Mouse (Mus musculus) thymus, postnatal 0 days (tissue): ENCODE results near the gene Art3. TPM values are rescaled to one million over a fixed set of nuclear protein-coding genes. Genes with fewer than 3 reads are reported as not detected.

Experiments
- DNase-seq: peaks from one replicate; pipeline ENCODE4 v3.0.0-alpha.2; 2015; ENCODE audit warnings: low spot score
- polyA plus RNA-seq: library from polyadenylated mRNA; unstranded; fragments of >200 nt; fragmentation: Nextera tagmentation; extraction: Ambion mirVana; gene quantifications from 2 replicates; pipeline ENCODE4 v1.2.1, GENCODE M21; 2015

The Art3 gene
- polyA plus RNA-seq, 1 experiment from 2014 or later: 6.5 TPM

DNA sequence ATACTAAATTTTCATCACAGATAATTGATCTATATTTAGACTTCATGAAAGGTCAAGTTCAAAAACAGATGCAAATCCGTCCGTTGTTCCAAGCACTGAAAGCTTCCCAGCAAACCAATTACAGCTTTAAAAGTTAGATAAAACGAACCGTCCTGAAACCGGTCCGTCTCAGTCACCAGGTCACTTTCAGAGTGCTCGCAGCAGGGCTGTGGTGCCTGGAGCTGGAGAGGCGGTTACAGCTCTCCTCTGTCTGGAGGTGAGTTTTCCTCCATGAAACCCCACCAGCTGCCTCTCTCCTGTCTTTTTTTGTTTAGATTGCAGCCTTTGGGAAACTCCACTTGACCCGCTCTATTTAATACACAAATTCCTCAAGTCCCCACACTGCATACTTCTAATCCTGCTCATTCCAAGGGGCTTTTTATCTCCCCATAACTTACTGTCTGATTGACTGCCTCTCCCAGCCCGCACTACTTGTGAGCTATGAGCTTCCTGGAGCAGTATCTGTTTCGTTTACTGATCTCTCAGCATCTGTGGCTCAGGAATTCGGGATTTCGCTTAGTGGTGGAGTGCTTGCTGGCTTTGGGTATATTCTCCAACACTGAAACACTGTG lies 45.3 kb downstream of the Art3 start:
- no peak for DNase-seq

DNA sequence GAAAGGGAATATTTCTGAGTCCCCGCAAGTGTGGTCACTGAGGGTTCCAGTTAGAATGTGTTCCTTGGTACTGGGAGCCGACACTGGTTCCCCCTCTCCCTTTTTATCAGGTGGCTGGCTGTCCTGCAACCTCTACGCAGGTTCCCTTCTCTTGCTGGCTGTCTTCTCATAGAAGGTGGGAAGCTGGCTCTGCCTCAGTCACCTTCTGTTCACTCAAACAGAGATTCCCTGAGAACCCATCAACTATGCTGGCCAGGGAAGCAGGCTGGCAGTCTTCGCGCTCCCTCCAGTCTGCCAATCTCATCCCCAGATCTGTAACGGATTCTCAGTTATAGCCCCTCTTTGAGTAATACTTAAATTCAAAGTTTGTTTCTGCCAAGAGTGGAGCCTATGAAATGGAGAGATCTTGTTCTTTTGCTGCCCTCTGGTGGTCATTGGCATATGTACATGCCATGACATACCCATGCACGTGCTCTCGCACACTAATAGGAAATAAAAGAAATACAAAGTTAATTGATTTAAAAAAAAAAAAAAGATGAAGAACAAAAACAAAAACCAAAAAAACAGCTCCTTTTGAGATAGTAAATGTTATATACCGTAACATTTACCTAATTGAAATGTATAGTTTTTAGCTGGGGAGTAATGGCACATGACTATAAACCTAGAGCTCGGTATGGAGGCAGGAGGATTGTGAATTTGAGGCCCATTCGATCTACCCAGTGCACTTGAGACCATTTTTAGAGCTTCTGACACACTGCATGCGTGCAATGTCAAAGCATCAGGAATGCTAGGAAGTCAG lies 50.1 kb downstream of the Art3 start:
- DNase-seq: peak; percentile 78

DNA sequence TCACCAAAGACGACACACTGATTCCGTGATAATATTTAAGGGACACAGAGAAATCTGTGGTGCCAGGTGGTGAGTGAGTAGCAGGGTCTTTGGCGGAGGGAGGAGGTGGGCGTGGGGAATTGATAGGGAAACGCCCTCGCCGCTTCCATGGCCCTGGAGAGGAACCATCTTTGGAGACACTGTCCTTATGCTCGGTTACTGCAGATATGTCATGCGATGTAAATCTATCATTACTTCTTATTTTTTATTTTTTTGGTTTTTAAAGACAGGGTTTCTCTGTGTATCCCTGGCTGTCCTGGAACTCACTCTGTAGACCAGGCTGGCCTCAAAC lies 50.7 kb downstream of the Art3 start:
- DNase-seq: no peak

DNA sequence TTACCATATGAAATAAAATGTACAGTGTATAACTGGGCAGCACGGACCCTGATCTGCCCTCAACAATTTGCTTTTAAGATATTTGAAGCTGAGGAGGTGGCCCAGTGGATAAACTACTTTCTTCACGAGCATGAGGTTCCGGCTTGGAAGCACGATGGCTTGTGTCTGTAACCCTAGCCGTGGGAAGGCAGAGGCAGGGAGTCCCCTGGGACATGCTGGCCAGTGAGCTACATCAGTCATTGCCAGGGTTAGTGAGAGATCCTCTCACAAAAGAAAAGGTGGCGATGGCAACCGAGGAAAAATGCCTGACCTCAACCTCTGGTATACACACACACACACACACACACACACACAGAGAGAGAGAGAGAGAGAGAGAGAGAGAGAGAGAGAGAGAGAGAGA lies 52.1 kb downstream of the Art3 start:
- DNase-seq: no peak

DNA sequence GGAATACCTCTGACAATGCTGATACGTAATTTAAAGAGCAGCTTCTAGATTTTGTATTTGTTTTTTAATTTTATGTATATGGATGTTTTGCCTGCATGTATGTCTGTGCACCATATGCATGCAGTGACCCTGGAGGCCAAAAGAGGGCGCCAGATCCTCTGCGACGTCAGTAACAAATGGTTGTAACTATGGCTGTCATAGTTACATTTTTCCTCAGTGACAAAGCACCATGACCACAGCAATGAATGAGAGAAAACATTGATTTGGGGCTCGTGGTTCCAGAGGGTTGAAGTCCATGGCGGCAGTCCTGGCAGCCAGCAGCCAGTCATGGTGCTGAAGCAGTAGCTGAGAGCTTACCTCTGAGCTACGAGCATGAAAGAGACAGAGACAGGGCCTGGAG lies 53.2 kb downstream of the Art3 start:
- peak; percentile 48 for DNase-seq

DNA sequence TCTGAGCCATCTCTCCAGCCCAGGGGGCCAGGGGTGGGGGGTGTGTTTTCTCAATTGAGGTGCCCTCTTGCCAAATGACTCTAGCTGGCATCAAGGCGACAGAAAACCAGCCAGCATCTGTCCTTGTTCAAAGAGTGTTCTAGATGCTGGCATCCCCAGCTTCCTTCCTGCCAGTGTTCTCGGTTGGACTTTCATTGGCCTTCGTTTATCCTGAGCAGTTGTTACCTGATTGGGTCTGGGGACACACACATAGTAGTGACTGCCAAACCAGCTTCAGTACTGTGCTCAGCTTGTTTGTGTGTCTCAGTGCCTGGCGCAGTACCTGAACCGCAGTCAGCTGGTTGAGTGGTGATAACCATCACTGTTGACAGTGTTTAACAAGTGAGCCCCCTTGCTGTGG lies 54.5 kb downstream of the Art3 start:
- DNase-seq: no peak

DNA sequence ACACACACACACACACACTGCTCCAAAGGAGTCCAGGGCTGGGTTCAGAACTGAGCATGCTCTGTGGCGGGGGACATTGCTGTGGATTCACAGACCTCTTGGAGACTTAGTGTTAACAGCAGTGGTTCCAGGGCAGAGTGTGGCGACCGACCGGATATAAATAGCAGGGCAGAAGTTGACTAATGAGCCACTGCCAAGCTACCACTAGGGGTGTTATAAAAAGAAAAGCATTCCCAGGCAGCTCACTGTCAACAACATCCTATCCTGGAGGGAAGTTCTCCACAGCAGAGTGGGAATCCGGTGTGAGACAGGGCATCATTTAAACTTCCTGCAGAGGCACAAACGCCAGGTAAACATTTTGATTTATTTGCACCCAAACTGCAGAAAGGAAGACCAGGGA lies 55.0 kb downstream of the Art3 start:
- no peak for DNase-seq

DNA sequence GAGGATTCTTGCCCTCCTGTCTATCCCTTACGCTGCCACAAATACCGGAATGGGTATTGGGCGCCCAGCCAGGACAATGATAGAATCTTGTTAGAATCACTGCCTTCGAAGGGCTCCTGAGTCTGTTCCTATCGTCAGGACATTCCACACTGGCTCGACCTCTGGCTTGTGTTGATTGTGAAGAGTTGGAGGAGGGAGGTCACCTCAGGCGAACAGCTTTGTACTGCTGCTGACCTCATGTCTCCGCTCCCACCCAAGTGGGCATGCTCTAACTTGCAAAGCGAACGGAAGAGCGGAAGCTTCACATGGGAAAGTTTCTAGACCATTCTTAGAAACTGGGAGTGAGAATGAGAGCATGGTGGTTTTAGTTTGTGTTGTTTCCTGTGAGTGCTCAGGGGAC lies 55.8 kb downstream of the Art3 start:
- no peak for DNase-seq

DNA sequence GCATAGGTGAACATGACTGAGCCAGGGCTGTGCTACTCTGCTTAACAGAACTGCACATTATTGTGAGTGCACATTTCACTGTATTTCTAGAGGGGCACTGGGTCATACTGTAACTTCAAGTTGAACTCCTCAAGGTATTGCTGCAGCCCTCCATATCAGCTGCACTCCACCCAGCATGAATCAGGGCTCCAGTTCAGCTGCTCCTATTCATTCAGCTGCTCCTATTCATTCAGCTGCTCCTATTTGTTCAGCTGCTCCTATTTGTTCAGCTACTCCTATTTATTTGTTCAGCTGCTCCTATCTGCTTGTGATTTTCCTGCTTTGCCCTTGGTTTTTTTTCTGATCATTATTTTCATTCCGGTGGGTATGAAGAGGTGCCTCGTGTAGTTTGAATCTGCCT lies 58.4 kb downstream of the Art3 start:
- no peak for DNase-seq

DNA sequence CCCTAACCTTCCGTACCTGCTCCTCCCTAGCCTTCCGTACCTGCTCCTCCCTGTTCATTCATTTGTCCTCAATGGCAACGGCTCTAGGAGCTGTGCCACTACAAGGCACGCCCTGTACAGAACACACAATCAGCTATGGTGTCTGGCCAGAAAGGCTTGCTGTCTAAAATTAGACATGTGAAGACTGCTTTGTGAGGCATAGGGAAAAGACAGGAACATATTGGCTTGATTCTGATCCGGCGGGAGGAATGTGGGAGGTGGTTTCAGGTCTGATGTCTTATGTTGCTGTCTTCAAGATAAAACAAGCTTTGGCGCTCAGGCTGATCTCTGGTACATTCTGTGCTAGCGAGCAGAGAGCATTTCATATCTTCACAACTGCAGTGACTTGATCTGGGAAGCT lies 59.0 kb downstream of the Art3 start:
- DNase-seq: no peak

DNA sequence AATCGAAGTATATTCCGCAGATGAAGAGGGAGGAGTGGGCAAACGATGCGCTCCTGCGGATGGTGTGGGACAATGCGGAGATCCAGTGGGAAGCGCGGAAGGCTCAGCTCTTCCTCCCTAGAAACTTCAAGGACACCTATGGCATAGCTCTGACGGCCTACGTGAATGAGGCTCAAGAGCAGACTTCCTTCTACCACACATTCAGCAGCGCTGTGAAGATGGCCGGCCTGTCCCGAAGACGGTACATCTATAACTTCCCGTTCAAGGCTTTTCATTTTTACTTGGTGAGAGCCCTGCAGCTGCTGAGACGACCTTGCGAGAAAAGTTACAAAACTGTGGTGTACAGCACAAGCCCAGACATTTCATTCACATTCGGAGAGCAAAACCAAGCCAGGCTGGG lies 60.9 kb downstream of the Art3 start:
- no peak for DNase-seq

DNA sequence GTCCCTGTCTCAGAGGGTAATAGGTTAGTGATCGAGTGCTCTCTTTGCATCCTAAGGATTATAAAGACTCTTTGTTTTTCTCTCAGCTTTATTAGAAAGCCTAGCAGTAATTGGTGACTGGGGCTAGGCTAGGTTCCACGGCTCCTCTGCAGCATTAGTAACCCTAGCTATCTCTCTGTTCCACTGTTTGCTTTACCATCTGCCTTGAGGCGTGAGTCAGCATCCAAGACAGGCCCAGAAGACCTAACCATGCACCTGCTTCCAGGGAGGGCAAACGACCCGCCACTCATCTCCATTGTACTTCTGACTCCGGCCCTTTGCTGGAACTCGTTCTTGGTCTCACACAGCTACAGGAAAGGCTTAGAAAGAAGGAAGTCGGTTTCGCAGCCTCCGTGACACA lies 62.2 kb downstream of the Art3 start:
- no peak for DNase-seq

DNA sequence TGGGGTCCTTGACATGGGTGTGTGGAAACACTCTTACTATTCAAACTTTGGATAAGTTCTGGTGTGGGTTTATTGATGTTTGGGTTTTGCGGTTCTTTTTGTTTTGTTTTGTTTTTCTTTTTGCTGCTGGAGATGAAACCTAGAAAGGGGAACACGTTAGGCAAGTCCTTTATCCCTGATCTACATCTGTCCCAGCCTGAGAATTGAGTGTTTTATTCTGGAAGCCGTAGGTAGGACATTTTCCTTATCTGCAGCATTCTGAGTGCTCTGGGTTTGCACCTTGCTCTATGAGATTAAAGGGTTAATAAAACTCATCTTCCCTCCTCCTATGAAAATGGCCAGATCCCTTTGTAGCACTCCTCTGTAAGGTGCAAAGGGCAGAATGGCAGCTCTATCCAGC lies 64.1 kb downstream of the Art3 start:
- no peak for DNase-seq

DNA sequence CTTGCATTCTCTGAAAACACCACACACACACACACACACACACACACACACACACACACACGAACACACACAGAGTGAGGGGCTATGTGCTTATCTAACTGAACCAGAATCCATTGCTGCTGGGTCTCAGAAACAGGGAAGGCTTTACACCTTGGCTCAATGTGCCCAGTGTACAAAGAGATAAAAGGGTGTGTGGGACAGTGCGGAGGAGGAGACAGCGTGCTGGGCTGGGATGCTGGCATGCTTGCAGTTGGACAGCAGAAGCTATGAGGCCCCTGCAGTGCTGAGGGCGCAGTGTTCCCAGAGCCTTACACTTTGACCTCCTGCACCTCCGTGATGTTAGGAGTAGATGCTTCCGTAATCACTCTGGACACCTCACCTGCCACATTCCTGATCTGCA lies 64.8 kb downstream of the Art3 start:
- no peak for DNase-seq

DNA sequence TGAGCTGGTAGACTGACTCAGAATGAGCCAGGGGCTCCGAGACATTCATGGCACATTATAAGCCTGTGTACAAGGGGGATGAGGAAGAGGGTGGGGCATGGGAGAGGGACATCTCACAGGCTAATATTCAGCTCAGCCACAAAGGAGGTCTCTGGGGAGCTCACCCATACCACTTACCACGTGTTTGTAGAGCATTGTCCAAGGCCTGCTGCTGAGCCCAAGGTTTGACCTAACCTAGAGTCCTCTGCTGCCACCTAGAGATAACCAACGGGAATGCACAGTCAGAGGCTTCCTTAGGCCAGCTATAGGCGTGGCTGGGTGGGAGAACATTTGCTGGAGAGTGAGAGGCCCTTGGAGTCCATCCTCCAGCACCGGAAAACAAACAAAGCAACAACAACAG lies 66.5 kb downstream of the Art3 start:
- peak; percentile 69 for DNase-seq

DNA sequence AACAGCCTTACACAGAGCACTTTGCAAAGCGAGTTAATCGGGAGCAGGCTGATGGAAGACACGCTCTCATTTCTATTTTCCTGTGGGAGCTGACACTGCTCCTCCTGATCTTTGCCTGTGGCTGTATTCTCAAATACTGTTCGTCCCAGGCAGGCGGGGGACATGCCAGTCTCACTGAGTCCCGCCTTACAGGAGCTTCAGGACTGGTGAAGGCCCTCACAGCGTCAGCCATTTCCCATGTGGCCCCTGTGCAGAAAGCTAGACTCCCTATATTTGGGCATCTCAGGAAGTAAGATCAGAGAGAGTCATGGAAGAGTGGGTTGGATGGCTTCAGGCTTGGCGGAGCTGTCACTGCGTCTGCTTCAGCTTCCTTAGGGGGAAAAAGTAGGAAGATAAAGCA lies 71.2 kb downstream of the Art3 start:
- DNase-seq: no peak

DNA sequence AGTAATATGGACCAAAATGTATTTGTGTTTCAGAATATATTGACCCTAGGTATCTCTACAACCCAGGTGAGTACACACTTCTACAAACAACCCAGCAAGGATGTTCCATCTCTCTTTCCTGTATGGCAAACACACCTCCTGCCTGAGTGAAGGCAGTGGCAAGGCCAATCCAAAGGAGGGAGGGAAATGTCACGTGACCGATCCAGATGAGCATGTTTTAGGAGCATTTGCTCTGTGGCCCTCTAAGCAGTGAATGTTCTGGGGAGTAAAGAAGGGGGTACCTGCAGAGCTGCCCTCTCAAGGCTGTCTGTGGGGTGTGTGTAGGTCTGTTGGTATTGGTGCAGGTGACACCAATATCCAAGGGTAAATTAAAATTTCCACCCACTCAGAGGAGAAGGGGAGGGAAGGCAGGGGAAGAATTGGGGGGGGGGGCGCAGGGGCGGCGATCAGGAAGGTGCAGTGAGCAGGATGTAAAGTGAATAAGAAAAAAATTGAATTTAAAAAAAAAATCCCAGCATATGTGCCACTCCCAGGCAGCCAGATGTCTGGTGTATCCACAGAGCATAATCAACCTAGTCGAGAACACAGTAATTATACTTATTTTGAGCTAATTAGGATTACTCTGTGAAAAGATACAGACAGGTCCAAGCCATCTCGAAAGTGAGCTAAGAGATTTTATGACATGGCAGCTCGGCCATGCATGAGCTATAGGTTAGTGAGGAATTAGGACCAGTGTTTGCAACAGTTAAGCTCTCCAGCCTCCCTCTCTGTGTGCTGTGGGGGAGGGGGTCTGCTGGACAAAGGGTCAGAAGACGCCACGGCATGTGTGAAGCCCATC lies 72.2 kb downstream of the Art3 start:
- no peak for DNase-seq

DNA sequence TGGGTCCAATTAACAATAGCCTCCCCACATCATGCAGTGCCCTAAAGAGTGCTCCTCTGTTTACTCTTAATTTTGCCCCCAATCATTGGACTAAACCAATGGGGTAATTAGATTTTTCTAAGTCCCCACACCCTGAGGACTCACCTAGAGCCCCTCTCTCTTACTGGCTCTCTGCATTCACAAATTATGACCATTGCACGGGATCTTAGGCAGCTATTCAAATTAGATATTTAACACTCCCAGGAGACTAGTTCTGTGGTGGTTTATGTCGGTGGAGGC lies 72.7 kb downstream of the Art3 start:
- no peak for DNase-seq

DNA sequence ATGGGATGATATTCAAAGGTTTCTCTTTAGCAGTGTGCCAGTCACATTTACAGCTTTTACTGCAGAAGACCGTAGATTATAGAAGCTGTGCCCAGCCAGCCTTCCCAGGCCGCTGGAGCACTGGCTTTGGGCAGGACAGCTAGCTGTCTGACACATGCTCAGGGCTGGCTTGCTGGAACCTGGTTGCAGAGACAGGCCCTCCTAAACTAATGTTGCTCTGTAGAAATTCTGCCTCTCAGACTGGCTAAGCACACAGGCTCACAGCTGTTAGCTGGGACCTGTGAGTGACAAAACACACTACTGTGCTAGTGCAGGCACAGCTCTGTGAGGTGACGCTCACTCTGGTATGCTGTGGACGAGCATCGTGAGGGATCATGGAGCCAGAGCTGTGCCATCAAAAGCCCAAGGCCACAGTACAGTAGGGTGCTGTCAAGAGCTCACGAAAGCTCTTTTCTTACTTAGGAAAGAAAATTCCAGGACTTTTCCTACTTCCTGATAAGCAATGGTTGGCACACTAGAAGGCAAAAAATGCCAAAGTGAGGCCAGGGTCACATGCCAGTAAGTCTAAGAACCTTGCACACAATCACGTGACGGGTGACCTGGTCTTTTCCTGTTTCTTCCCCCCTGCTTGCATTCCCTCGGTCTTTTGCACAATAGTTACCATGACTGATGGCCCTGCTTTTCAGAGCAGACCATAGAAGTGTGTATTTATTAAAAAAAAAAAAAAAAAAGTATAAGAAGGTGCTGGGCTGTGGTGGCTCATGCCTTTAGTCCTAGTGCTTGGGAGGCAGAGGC lies 77.9 kb downstream of the Art3 start:
- DNase-seq: no peak

DNA sequence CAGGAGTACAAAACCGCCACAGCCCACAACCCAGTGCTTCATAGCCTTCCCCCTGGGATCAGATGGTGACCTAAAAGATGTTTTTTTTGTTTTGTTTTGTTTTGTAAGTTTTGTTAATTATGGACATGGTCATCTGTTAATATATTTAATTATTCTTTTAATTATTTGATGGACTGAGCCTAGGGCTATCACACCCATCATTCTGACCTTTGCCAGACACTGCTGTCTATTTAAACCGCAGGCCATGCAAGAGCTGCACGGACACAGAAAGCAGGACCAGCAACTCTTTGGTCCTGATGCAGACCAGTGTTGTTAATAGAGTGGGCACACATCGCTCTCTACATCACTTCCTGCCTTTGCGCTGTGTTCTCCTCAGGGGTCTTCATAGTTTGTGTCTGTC lies 78.9 kb downstream of the Art3 start:
- no peak for DNase-seq

DNA sequence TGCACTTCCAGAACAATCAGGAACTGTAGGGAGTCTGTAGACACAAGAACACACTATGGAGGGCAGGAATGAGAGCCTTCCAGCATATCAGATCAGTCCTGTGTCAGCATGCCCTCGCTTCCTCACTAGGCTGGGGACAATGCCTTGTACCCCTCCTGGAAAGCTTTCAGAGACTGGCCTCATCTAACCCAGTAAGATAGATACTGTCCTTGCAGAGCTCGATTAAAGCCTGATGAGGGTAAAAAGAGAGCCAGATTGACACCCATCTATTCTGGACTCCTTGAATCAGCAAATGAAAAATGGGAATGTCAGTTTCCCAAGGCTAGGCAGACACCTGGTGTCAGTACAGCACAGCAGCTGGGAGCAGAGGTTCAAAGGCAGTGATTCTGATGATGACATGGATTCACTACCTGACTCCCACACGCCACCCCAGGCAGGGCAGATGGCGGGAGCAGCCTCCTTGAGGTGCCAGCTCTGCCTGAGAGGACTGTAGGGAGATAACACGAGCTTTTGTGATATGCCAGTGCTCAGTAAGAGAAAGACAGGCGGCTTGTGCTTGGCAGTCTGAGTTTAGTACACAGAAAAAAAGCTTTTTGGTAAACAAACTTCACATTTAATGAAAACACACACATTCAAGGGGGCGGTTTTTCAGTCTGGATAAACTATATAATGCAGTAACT lies 80.0 kb downstream of the Art3 start:
- no peak for DNase-seq
